Mouse (Mus musculus) embryonic facial prominence, embryonic 11.5 days (tissue): ENCODE measurements around the gene Ttc39d. TPM values are rescaled to one million over a fixed set of nuclear protein-coding genes. Genes with fewer than 3 reads are reported as not detected.

ENCODE experiments used
- ATAC-seq: fragments of 200-750 bp; cut with Nextera tagmentation; replicated peaks from 2 replicates; pipeline ENCODE4 v1.8.0; 2017; ENCODE audit warnings: low read depth; ENCODE audit not compliant: insufficient number of reproducible peaks, low FRiP score, low TSS enrichment
- DNase-seq: peaks from one replicate; pipeline ENCODE4 v3.0.0-alpha.2; 2015; ENCODE audit warnings: low spot score
- H3K27ac ChIP-seq: fragments of 300-500 bp; sonication (generic); replicated peaks from 2 replicates; pipeline ENCODE4 v1.5.1; 2014; ENCODE audit warnings: mild to moderate bottlenecking, low read depth, low read length, control low read depth
- H3K27me3 ChIP-seq: fragments of 300-500 bp; sonication (generic); 2 replicates; pipeline ENCODE4 v1.6.1; 2014; ENCODE audit warnings: mild to moderate bottlenecking, low read length, moderate library complexity, mixed read lengths; ENCODE audit not compliant: control insufficient read depth, insufficient read depth
- H3K36me3 ChIP-seq: fragments of 300-500 bp; sonication (generic); replicated peaks from 2 replicates; pipeline ENCODE4 v1.6.1; 2014; ENCODE audit warnings: low read depth, mild to moderate bottlenecking, low read length, moderate library complexity, mixed read lengths; ENCODE audit not compliant: control insufficient read depth, insufficient read depth
- H3K4me1 ChIP-seq: fragments of 300-500 bp; sonication (generic); 2 replicates; pipeline ENCODE4 v1.6.1; 2014; ENCODE audit warnings: low read length, mixed read lengths; ENCODE audit not compliant: control insufficient read depth, insufficient read depth
- H3K4me2 ChIP-seq: fragments of 300-500 bp; sonication (generic); 2 replicates; pipeline ENCODE4 v1.6.1; 2014; ENCODE audit warnings: low read depth, mild to moderate bottlenecking, control low read depth, low read length, moderate library complexity
- H3K4me3 ChIP-seq: fragments of 300-500 bp; sonication (generic); 2 replicates; pipeline ENCODE4 v1.5.1; 2014; ENCODE audit warnings: low read depth, low read length, control low read depth
- H3K9ac ChIP-seq: fragments of 300-500 bp; sonication (generic); replicated peaks from 2 replicates; pipeline ENCODE4 v1.6.1; 2014; ENCODE audit warnings: mild to moderate bottlenecking, control low read depth, low read length
- H3K9me3 ChIP-seq: fragments of 300-500 bp; sonication (generic); replicated peaks from 2 replicates; pipeline ENCODE4 v1.6.1; 2016; ENCODE audit warnings: mild to moderate bottlenecking, low read length, inconsistent platforms, mixed read lengths; ENCODE audit not compliant: control insufficient read depth
- WGBS: fragments of 180-500 bp; shearing (Covaris S2); extraction: QIAGEN DNeasy Blood & Tissue Kit; methylation state at CpG from one replicate; pipeline ENCODE4 v1.1.7; 2014; 5-methylcytosine and 5-hydroxymethylcytosine counted together
- polyA plus RNA-seq: library from polyadenylated mRNA; unstranded; fragments of >200 nt; fragmentation: Nextera tagmentation; extraction: Ambion mirVana; gene quantifications from 2 replicates; pipeline ENCODE4 v1.2.1, GENCODE M21; 2014

The Ttc39d gene
- 0.14 TPM in 1 of 2 replicates, not detected in the other for polyA plus RNA-seq

DNA sequence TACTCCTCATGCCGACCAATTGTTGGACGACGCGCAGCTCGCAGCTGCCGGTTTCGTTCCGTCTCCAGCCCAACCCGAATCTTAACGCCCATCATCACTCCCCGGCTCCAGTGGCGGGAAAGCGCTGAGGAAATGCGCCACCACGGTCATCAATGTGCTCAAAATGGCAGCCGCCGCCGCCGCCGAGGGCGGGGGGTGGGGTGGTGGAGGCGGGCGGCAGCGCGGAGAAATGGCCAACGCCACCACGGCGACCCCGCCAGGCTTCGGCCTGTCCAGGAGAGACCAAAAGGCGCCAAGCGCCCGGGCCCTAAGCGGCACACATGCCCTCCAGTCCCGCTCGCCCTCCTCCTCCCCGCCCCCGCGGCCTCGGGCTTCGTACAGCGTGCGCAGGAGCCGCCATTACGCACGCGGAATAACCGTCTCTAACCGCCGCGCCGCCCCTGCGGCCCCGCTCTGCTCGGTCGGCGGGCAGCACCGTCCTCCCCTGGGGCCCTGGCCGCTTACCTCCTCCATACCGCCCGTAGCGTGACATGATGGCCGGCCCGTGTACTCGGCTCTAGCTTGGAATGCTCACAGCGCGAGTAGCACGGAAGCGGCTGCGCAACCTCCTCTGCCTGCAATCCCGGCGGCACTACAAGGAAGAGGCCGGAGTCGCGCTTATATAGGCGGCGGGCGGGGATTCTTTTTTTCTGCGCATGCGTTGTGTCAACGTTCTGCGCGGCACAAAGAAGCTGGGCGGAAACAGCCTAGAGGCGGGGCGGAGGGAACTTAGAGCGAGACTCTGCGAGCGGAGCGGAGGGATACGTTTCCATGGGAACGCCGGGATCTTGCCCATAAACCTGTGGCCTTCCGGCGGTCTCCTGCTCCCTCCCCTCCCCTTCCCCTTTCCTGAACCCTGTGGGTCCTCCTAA, at the start of gene Ttc39d, which contains the start of gene Srsf7:
Gene Ttc39d (plus strand): TSS at position 790 of the 911 bp plus-strand sequence.
Gene Srsf7 (minus strand): TSS at position 637 of the 911 bp plus-strand sequence.
- ATAC-seq (peak; percentile 95), DNase-seq (peak; percentile 100)
- H3K27me3 ChIP-seq: no peaks in the 10 kb centered on the region
- H3K4me2 ChIP-seq: peak within 1 kb of the TSS; percentile 50
- H3K27ac ChIP-seq: peak within 1 kb of the TSS; percentile 98
- no peaks in the 10 kb centered on the region for H3K9me3 ChIP-seq
- H3K4me1 ChIP-seq: no peaks in the 10 kb centered on the region
- peak within 1 kb of the TSS; percentile 94 for H3K4me3 ChIP-seq
- H3K9ac ChIP-seq: peak within 1 kb of the TSS; percentile 97
- under 1% methylated on average over 78 of the region's 95 CpGs for WGBS
- peaks cover 7% of the 10 kb centered on the region for H3K36me3 ChIP-seq

DNA sequence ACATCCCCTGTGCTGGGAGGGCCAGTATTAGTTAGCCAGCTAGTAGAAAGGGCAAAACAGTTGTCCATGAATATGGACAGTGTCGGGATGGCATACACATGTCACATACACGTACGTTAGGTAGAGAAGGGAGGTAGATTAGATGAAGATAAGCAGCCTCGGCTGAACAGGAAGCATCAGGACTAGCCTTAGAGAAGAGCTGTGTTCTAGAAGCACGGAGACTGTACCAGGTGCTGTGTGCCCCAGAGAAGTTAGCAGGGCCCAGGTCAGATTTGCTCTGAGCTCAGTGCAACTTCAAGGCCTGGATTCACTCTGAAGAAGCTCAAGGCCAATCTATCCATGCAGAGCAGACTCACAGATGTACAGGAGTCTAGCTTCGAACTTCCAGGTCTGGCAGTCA, 49.8 kb upstream of the Ttc39d start:
- Histone ChIP-seq H3K4me2 (no peak overlapping the region), H3K9ac (no peak overlapping the region), H3K4me3 (no peak overlapping the region), H3K27me3 (no peaks in the 10 kb centered on the region), H3K9me3 (no peaks in the 10 kb centered on the region), H3K36me3 (no peaks in the 10 kb centered on the region), H3K27ac (no peak overlapping the region), H3K4me1 (no peaks in the 10 kb centered on the region)
- WGBS: 86% methylated on average over 6 of the region's 6 CpGs
- DNase-seq: no peak
- no peak for ATAC-seq

DNA sequence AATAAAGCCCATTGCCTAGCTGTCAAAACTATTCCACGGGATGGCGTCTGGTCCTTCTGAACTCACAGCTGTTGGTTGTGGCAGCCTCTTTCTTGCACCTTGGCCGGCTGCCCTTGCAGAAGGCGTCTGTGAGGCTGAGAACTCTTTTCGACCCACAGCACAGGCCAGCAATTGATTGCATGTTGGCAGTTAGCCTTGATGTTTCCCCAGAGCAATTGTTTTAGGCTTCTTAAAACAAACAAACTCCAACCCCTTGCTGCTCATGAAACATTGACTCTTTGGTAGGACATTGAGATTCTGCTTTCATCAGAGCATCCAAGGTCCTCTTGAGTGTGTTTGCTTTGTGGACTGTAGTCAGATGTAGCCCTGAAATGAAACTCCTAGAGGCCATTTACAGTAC, 46.8 kb upstream of the Ttc39d start:
- Histone ChIP-seq H3K4me1 (no peaks in the 10 kb centered on the region), H3K27ac (no peak overlapping the region), H3K36me3 (no peaks in the 10 kb centered on the region), H3K9ac (no peak overlapping the region), H3K4me2 (no peak overlapping the region), H3K27me3 (no peaks in the 10 kb centered on the region), H3K9me3 (no peaks in the 10 kb centered on the region), H3K4me3 (no peak overlapping the region)
- DNase-seq: no peak
- 80% methylated on average over 5 of the region's 5 CpGs for WGBS
- ATAC-seq: no peak

DNA sequence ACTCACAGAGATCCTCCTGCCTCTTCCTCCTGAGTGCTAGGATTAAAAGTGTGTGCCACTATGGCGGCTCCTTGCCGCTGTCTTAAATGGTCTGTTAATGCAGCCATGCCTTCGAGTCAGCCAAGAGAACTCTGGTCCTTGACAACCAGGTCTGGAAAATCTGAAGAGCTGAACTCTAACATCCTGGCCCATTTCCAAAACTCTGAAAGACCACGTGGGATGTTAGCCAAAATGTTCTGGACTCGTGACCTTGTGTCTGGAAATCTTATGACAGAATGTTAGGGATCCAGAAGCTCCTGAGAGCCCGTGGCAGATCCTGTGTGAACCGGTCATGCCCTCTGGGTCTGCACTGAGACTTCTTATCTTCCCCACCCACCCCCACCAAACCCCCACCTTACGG, 43.3 kb upstream of the Ttc39d start:
- H3K4me2 ChIP-seq: no peak overlapping the region
- DNase-seq (no peak), ATAC-seq (no peak)
- H3K9me3 ChIP-seq: no peaks in the 10 kb centered on the region
- no peaks in the 10 kb centered on the region for H3K27me3 ChIP-seq
- no peak overlapping the region for H3K9ac ChIP-seq
- no peaks in the 10 kb centered on the region for H3K36me3 ChIP-seq
- H3K4me1 ChIP-seq: peaks cover 3% of the 10 kb centered on the region
- WGBS: 88% methylated on average over 8 of the region's 8 CpGs
- H3K4me3 ChIP-seq: no peak overlapping the region
- H3K27ac ChIP-seq: no peak overlapping the region

DNA sequence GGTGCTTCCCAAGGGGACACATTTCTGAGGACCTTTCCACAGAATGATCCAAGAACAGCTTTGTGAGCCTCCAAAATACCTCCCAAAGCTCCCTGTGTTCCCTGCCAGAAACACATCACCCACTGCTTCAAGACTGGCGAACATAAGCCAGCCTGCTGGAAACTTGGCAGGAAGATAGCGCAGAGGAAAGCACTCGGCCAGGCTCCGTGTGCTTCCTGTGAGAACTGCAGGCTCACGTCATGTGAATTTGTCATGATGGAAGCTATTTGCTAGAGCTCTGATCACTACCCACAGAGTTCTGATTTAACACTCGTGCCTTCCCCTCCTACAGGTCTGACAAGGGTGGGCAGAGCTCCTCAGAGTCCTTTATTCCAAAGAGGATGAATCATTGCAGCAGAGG, 41.5 kb upstream of the Ttc39d start:
- Histone ChIP-seq H3K27ac (no peak overlapping the region), H3K4me2 (no peak overlapping the region), H3K36me3 (no peaks in the 10 kb centered on the region), H3K9ac (no peak overlapping the region), H3K9me3 (no peaks in the 10 kb centered on the region), H3K4me1 (peaks cover 3% of the 10 kb centered on the region), H3K4me3 (no peak overlapping the region), H3K27me3 (no peaks in the 10 kb centered on the region)
- 83% methylated on average over 6 of the region's 6 CpGs for WGBS
- DNase-seq (no peak), ATAC-seq (no peak)

DNA sequence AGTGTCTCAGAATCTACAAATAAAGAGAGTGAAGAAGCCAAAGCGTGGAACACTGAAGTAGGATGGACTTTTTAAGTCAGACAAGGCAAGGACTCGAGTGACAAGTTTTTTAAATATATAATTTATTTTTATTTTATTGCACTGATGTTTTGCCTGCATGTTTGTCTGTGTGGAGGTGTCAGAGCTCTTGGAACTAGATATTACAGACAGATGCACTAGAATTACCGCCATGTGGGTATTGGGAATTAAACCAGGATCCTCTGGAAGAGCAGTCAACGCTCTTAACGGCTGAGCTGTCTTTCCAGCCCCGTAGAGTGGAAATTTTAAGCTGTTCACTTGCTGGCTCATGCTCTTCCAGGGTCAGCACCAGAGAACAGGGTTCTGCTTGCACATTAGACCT, 40.9 kb upstream of the Ttc39d start:
- H3K9ac ChIP-seq: no peak overlapping the region
- no peaks in the 10 kb centered on the region for H3K36me3 ChIP-seq
- ATAC-seq: no peak
- DNase-seq: no peak
- H3K9me3 ChIP-seq: no peaks in the 10 kb centered on the region
- H3K4me2 ChIP-seq: no peak overlapping the region
- peaks cover 3% of the 10 kb centered on the region for H3K4me1 ChIP-seq
- H3K27ac ChIP-seq: no peak overlapping the region
- H3K27me3 ChIP-seq: no peaks in the 10 kb centered on the region
- no peak overlapping the region for H3K4me3 ChIP-seq
- WGBS: 82% methylated on average over 6 of the region's 6 CpGs

DNA sequence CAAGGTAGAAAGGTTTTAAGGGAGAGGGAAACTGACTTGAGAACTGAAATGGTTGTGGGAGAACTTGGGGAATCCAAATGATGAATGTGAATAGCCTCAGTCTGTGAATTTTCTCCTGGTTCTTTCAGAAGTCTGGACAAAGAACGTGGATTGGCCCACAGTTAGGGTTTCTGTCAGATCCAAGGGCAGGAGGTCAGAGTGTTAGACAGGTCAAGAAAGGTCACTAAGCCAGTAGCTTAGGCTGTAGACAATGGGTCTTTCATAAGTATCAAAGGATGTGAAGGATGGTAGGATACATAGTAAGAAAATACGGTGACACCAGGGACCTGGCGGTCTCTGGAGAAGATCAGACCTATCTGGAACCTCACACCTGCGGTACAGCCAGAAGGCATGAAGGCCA, 39.8 kb upstream of the Ttc39d start:
- no peak for ATAC-seq
- 37% methylated on average over 4 of the region's 4 CpGs for WGBS
- Histone ChIP-seq H3K27ac (no peak overlapping the region), H3K4me1 (peaks cover 3% of the 10 kb centered on the region), H3K4me2 (no peak overlapping the region), H3K9ac (no peak overlapping the region), H3K4me3 (no peak overlapping the region), H3K36me3 (no peaks in the 10 kb centered on the region), H3K27me3 (no peaks in the 10 kb centered on the region), H3K9me3 (no peaks in the 10 kb centered on the region)
- no peak for DNase-seq

DNA sequence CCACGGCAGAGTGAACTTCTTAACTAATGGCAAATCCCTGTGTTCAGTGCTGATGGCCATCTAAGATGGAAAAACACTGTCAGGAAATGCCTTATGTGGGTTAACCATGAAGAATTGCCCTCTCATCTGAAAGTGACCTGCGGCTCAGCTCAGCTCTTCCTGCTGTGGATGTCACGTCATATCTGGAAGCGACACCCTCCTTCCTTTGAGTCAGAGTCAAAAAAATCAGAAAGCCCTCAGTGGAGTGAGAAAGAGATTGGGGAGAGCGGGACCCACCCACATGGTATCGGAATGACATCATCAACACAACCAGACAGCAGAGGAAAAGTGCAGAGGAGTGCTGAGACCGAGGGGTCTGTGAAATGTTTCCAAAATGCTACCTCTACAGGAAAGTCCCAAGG, 39.4 kb upstream of the Ttc39d start:
- 0 out of 2 replicates have a peak, but pooled peaks have one; percentile 58 for ATAC-seq
- no peaks in the 10 kb centered on the region for H3K36me3 ChIP-seq
- no peak overlapping the region for H3K9ac ChIP-seq
- no peaks in the 10 kb centered on the region for H3K9me3 ChIP-seq
- no peak overlapping the region; the same call in 1 of the 2 replicates for H3K4me2 ChIP-seq
- H3K27ac ChIP-seq: no peak overlapping the region
- no peaks in the 10 kb centered on the region for H3K27me3 ChIP-seq
- WGBS: 42% methylated on average over 7 of the region's 7 CpGs
- H3K4me1 ChIP-seq: peaks cover 3% of the 10 kb centered on the region
- DNase-seq: peak; percentile 30
- H3K4me3 ChIP-seq: no peak overlapping the region
